Mouse (Mus musculus) kidney, embryonic 15.5 days (tissue): ENCODE measurements around the gene Gm1673. TPM values are rescaled to one million over a fixed set of nuclear protein-coding genes. Genes with fewer than 3 reads are reported as not detected.

Experiments
- ATAC-seq: fragments of 200-750 bp; cut with Nextera tagmentation; replicated peaks from 2 replicates; pipeline ENCODE4 v1.8.0; 2017; ENCODE audit warnings: moderate TSS enrichment; ENCODE audit not compliant: low FRiP score
- H3K27ac ChIP-seq: fragments of 300-500 bp; sonication (generic); 2 replicates; pipeline ENCODE4 v1.5.1; 2015; ENCODE audit warnings: mild to moderate bottlenecking, inconsistent platforms
- H3K27me3 ChIP-seq: fragments of 300-500 bp; sonication (generic); 2 replicates; pipeline ENCODE4 v1.6.1; 2015; ENCODE audit warnings: inconsistent platforms
- H3K36me3 ChIP-seq: fragments of 300-500 bp; sonication (generic); 2 replicates; pipeline ENCODE4 v1.6.1; 2015; ENCODE audit warnings: inconsistent platforms
- H3K4me1 ChIP-seq: fragments of 300-500 bp; sonication (generic); 2 replicates; pipeline ENCODE4 v1.6.1; 2015; ENCODE audit warnings: inconsistent platforms
- H3K4me2 ChIP-seq: fragments of 300-500 bp; sonication (generic); 2 replicates; pipeline ENCODE4 v1.6.1; 2015; ENCODE audit warnings: moderate library complexity, mild to moderate bottlenecking, inconsistent platforms
- H3K4me3 ChIP-seq: fragments of 300-500 bp; sonication (generic); replicated peaks from 2 replicates; pipeline ENCODE4 v1.5.1; 2015; ENCODE audit warnings: mild to moderate bottlenecking, inconsistent platforms
- H3K9ac ChIP-seq: fragments of 300-500 bp; sonication (generic); 2 replicates; pipeline ENCODE4 v1.6.1; 2015; ENCODE audit warnings: mild to moderate bottlenecking, inconsistent platforms
- H3K9me3 ChIP-seq: fragments of 300-500 bp; sonication (generic); replicated peaks from 2 replicates; pipeline ENCODE4 v1.6.1; 2016; ENCODE audit warnings: inconsistent platforms
- WGBS: fragments of 180-500 bp; shearing (Covaris S2); methylation state at CpG from one replicate; pipeline ENCODE4 v1.1.7; 2015; ENCODE audit warnings: mixed read lengths; 5-methylcytosine and 5-hydroxymethylcytosine counted together
- polyA plus RNA-seq: library from polyadenylated mRNA; unstranded; fragments of >200 nt; fragmentation: Nextera tagmentation; extraction: Ambion mirVana; gene quantifications from 2 replicates; pipeline ENCODE4 v1.2.1, GENCODE M21; 2015

The Gm1673 gene
- polyA plus RNA-seq, 1 experiment from 2014 or later = 105 TPM

GRCm38 (mm10) chr5:33959382-33959781 lies 23.9 kb upstream of the Gm1673 start:
- ATAC-seq = no peak
- Histone ChIP-seq H3K4me2 (no peak overlapping the region), H3K27ac (no peak overlapping the region), H3K36me3 (no peaks in the 10 kb centered on the region), H3K4me1 (no peaks in the 10 kb centered on the region), H3K27me3 (no peaks in the 10 kb centered on the region), H3K4me3 (no peak overlapping the region), H3K9me3 (no peaks in the 10 kb centered on the region; the same call in 1 of the 2 replicates), H3K9ac (no peak overlapping the region)
- WGBS = 73% methylated on average over 4 of the region's 4 CpGs

- no peak overlapping the region for H3K4me2 ChIP-seq
- H3K27me3 ChIP-seq = 0 out of 2 replicates have a peak, but pooled peaks cover 3% of the 10 kb centered on the region
- no peak overlapping the region for H3K4me3 ChIP-seq
- no peaks in the 10 kb centered on the region for H3K4me1 ChIP-seq
- ATAC-seq = no peak
- no peak overlapping the region for H3K27ac ChIP-seq
- no peaks in the 10 kb centered on the region for H3K9me3 ChIP-seq
- no peak overlapping the region for H3K9ac ChIP-seq
- no peaks in the 10 kb centered on the region for H3K36me3 ChIP-seq
- WGBS = 63% methylated on average over 2 of the region's 2 CpGs
Observed at GRCm38 (mm10) chr5:33974736-33975135, 8.5 kb upstream of the Gm1673 start.

- Histone ChIP-seq H3K27ac (no peak overlapping the region), H3K9me3 (no peaks in the 10 kb centered on the region), H3K4me2 (no peak overlapping the region), H3K4me1 (no peaks in the 10 kb centered on the region), H3K27me3 (0 out of 2 replicates have a peak, but pooled peaks cover 3% of the 10 kb centered on the region), H3K4me3 (no peak overlapping the region), H3K9ac (no peak overlapping the region), H3K36me3 (no peaks in the 10 kb centered on the region)
- 42% methylated on average over 3 of the region's 3 CpGs for WGBS
- no peak for ATAC-seq
Observed at GRCm38 (mm10) chr5:33976267-33976666, 7.0 kb upstream of the Gm1673 start.

- H3K4me1 ChIP-seq = peaks cover 25% of the 10 kb centered on the region
- peak overlapping the region; percentile 93 for H3K4me2 ChIP-seq
- ATAC-seq = peak; percentile 52
- no peaks in the 10 kb centered on the region for H3K27me3 ChIP-seq
- no peaks in the 10 kb centered on the region for H3K9me3 ChIP-seq
- peak overlapping the region; percentile 70 for H3K9ac ChIP-seq
- peak overlapping the region; percentile 75 for H3K27ac ChIP-seq
- peak overlapping the region; percentile 90 for H3K4me3 ChIP-seq
- H3K36me3 ChIP-seq = no peaks in the 10 kb centered on the region
- WGBS = 3% methylated on average over 26 of the region's 26 CpGs
Observed at GRCm38 (mm10) chr5:33982731-33983259, 438 bp upstream of the Gm1673 start.

- WGBS = 32% methylated on average over 28 of the region's 28 CpGs
- Histone ChIP-seq H3K9ac (no peak overlapping the region), H3K27me3 (peaks cover 65% of the 10 kb centered on the region), H3K36me3 (no peaks in the 10 kb centered on the region), H3K9me3 (no peaks in the 10 kb centered on the region), H3K4me2 (peak overlapping the region; percentile 100), H3K4me3 (peak overlapping the region; percentile 55), H3K27ac (no peak overlapping the region), H3K4me1 (peaks cover 31% of the 10 kb centered on the region)
- ATAC-seq = no peak; the same call in 1 of the 2 replicates
Observed at GRCm38 (mm10) chr5:33994671-33995625, 11.7 kb downstream of the Gm1673 start.

- peaks cover 31% of the 10 kb centered on the region for H3K4me1 ChIP-seq
- peaks cover 69% of the 10 kb centered on the region for H3K27me3 ChIP-seq
- H3K36me3 ChIP-seq = no peaks in the 10 kb centered on the region
- peak; percentile 73 for ATAC-seq
- peak within 1 kb of the TSS; percentile 55 for H3K4me3 ChIP-seq
- H3K9me3 ChIP-seq = no peaks in the 10 kb centered on the region
- under 1% methylated on average over 90 of the region's 90 CpGs for WGBS
- no peak within 1 kb of the TSS for H3K27ac ChIP-seq
- H3K9ac ChIP-seq = peak within 1 kb of the TSS; percentile 47
- peak within 1 kb of the TSS; percentile 100 for H3K4me2 ChIP-seq
Observed at GRCm38 (mm10) chr5:33995843-33996693, 12.8 kb downstream of the Gm1673 start, which contains the start of gene Nat8l. Gene Nat8l, plus strand, starts transcription at chr5:33995984.

DNA sequence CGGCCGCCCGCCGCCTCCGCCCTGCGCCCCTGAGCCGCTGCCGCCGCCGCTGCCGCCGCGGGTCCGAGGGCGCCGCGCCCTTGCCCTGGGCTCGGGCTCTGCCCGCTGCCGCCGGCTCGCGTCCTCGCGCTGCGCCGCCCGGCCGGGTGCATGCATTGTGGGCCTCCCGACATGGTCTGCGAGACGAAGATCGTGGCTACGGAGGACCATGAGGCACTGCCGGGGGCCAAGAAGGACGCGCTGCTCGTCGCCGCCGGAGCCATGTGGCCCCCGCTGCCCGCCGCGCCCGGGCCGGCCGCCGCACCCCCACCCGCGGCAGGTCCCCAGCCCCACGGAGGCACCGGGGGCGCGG lies 13.4 kb downstream of the Gm1673 start:
- Histone ChIP-seq H3K27ac (no peak overlapping the region), H3K4me1 (peaks cover 31% of the 10 kb centered on the region), H3K4me3 (peak overlapping the region; percentile 55), H3K36me3 (no peaks in the 10 kb centered on the region), H3K9ac (peak overlapping the region; percentile 47), H3K4me2 (peak overlapping the region; percentile 100), H3K27me3 (peaks cover 69% of the 10 kb centered on the region), H3K9me3 (no peaks in the 10 kb centered on the region)
- WGBS = under 1% methylated on average over 55 of the region's 55 CpGs
- no peak; the same call in 1 of the 2 replicates for ATAC-seq

DNA sequence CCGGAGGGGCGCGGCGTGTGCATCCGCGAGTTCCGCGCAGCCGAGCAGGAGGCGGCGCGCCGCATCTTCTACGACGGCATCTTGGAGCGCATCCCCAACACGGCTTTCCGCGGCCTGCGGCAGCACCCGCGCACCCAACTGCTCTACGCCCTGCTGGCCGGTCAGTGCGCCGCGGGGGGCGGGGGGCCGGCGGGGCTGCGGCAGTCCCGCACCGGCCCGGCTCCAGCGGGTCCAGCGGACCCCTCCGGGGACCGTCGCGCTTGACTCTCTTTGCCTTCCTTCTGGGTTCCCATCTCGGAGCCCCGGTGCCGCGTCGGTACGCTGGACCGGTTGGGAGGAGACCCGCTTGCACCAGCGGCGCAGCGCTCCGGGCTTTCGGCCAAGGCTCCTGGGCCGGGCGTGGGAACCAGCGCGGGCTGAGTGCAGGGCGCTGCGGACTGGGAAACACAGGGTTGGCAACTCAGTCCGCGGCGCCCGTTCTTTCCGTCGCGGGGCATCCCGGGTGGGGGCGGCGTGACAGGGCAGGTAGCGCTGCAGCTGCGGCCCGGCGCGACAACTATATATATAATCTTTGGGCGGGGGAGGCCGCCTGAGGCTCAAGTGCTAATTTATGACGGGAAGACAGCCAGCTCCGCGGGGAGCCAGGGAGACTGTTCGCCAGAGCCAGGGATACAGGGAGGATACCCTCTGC lies 14.0 kb downstream of the Gm1673 start:
- H3K27ac ChIP-seq = no peak overlapping the region
- H3K4me2 ChIP-seq = peak overlapping the region; percentile 100
- peaks cover 31% of the 10 kb centered on the region for H3K4me1 ChIP-seq
- peaks cover 69% of the 10 kb centered on the region for H3K27me3 ChIP-seq
- ATAC-seq = peak; percentile 44; the same call in 1 of the 2 replicates
- H3K4me3 ChIP-seq = peak overlapping the region; percentile 55
- no peaks in the 10 kb centered on the region for H3K9me3 ChIP-seq
- under 1% methylated on average over 79 of the region's 80 CpGs for WGBS
- H3K36me3 ChIP-seq = no peaks in the 10 kb centered on the region
- peak overlapping the region; percentile 47 for H3K9ac ChIP-seq

DNA sequence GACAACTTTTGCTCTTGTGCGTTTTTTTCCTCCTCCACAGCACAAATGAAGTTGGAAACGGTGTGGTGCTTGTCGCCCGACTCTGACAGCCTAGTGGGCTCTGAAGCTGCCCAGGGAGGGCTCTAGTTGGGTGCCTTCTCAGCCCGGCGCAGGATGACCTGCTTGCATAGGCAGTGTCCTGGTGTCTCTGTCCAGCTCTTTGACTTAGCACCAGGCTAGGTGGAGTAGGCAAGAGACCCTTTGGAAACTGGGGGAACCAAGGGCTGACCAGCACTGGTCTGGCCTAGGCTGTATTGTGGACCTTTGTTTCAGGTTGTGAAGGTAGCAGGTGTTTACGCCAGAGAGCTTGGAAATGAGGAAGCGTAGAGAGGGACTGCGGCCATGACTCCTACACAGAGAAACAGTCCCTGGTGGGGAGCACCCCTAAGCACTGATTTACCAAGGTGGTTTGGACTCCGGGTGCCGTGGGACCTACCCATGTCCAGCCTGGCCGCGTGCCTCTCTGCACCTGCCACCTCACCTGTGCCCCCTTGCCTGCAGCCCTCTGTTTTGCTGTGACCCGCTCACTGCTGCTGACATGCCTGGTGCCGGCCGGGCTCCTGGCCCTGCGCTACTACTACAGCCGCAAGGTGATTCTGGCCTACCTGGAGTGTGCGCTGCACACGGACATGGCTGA lies 14.7 kb downstream of the Gm1673 start:
- H3K4me3 ChIP-seq = peak overlapping the region; percentile 55
- peaks cover 31% of the 10 kb centered on the region for H3K4me1 ChIP-seq
- H3K9ac ChIP-seq = no peak overlapping the region
- peak overlapping the region; percentile 100 for H3K4me2 ChIP-seq
- 72% methylated on average over 20 of the region's 20 CpGs for WGBS
- no peaks in the 10 kb centered on the region for H3K9me3 ChIP-seq
- no peaks in the 10 kb centered on the region for H3K36me3 ChIP-seq
- no peak for ATAC-seq
- peaks cover 66% of the 10 kb centered on the region for H3K27me3 ChIP-seq
- no peak overlapping the region for H3K27ac ChIP-seq

- Histone ChIP-seq H3K4me3 (no peak overlapping the region), H3K27me3 (peaks cover 66% of the 10 kb centered on the region), H3K4me2 (no peak overlapping the region), H3K27ac (no peak overlapping the region), H3K9me3 (no peaks in the 10 kb centered on the region), H3K36me3 (no peaks in the 10 kb centered on the region), H3K9ac (no peak overlapping the region), H3K4me1 (peaks cover 31% of the 10 kb centered on the region)
- WGBS = 88% methylated on average over 3 of the region's 3 CpGs
- ATAC-seq = no peak
Observed at GRCm38 (mm10) chr5:33998505-33998877, 15.3 kb downstream of the Gm1673 start.
